Mouse (Mus musculus) MEL (cell line): ENCODE results near the gene Tmppe. TPM values are rescaled to one million over a fixed set of nuclear protein-coding genes. Genes with fewer than 3 reads are reported as not detected.

ENCODE experiments used
- DNase-seq: peaks from one replicate; pipeline ENCODE4 v3.0.0; 2011; ENCODE audit warnings: low read depth, low spot score
- H3K27ac ChIP-seq: 2 replicates; pipeline ENCODE4 v1.5.1; 2012; ENCODE audit warnings: low read depth, mild to moderate bottlenecking, control low read depth, low read length, moderate library complexity; ENCODE audit not compliant: control insufficient read depth
- H3K27me3 ChIP-seq, 2 experiments: fragments of 150-350 bp in 1 of 2; sonication (generic) in 1 of 2; 2 replicates each; pipeline ENCODE4 v1.6.1; 2012; ENCODE audit warnings: low read length in 2 of 2, mild to moderate bottlenecking in 2 of 2, improper control_type of control experiment in 1 of 2, moderate library complexity in 1 of 2; ENCODE audit not compliant: insufficient read depth in 2 of 2, control insufficient read depth in 1 of 2
- H3K36me3 ChIP-seq, 2 experiments: 2 replicates each; pipeline ENCODE4 v1.6.1; 2012 to 2014; ENCODE audit warnings: low read length in 2 of 2, improper control_type of control experiment in 1 of 2, inconsistent platforms in 1 of 2, mild to moderate bottlenecking in 1 of 2; ENCODE audit not compliant: insufficient read depth in 2 of 2, control insufficient read depth in 1 of 2
- H3K4me1 ChIP-seq, 2 experiments: fragments of 150-350 bp in 1 of 2; sonication (generic) in 1 of 2; 2 replicates each; pipeline ENCODE4 v1.6.1; 2012; ENCODE audit warnings: low read length in 2 of 2, improper control_type of control experiment in 1 of 2, mild to moderate bottlenecking in 1 of 2; ENCODE audit not compliant: insufficient read depth in 2 of 2, control insufficient read depth in 1 of 2
- H3K4me3 ChIP-seq, 2 experiments: fragments of 150-350 bp in 1 of 2; sonication (generic) in 1 of 2; 2 replicates each; pipeline ENCODE4 v1.5.1; 2012; ENCODE audit warnings: low read depth in 2 of 2, low read length in 2 of 2, mild to moderate bottlenecking in 2 of 2, moderate library complexity in 2 of 2, control low read depth in 1 of 2, improper control_type of control experiment in 1 of 2; ENCODE audit not compliant: control insufficient read depth in 1 of 2, insufficient read depth in 1 of 2
- H3K79me2 ChIP-seq: 2 replicates; pipeline ENCODE4 v1.6.1; 2012; ENCODE audit warnings: mild to moderate bottlenecking, low read length, moderate library complexity; ENCODE audit not compliant: control insufficient read depth, poor library complexity, insufficient read depth
- H3K9ac ChIP-seq: 2 replicates; pipeline ENCODE4 v1.6.1; 2012; ENCODE audit warnings: low read depth, mild to moderate bottlenecking, control low read depth, low read length, moderate library complexity; ENCODE audit not compliant: control insufficient read depth, poor library complexity, severe bottlenecking
- H3K9me3 ChIP-seq: fragments of 150-350 bp; sonication (generic); replicated peaks from 2 replicates; pipeline ENCODE4 v1.6.1; 2012; ENCODE audit warnings: mild to moderate bottlenecking, low read length, improper control_type of control experiment, moderate library complexity; ENCODE audit not compliant: insufficient read depth
- CHD1 ChIP-seq: IDR thresholded peaks from 2 replicates; pipeline ENCODE4 v1.6.1; 2012; ENCODE audit warnings: low read depth, mild to moderate bottlenecking, inconsistent platforms, low read length, improper control_type of control experiment
- CHD2 ChIP-seq: IDR thresholded peaks from 2 replicates; pipeline ENCODE4 v1.6.1; 2011; ENCODE audit warnings: low read length, improper control_type of control experiment
- CTCF ChIP-seq, 3 experiments: IDR thresholded peaks in 2 of 3; conservative IDR thresholded peaks in 1 of 3; 2 replicates each; pipeline ENCODE4 v1.5.1; 2011 to 2012; ENCODE audit warnings: low read length in 3 of 3, low read depth in 2 of 3, mild to moderate bottlenecking in 2 of 3, improper control_type of control experiment in 1 of 3, inconsistent platforms in 1 of 3, mixed read lengths in 1 of 3, moderate library complexity in 1 of 3; ENCODE audit not compliant: control insufficient read depth in 1 of 3, insufficient read depth in 1 of 3, poor library complexity in 1 of 3, severe bottlenecking in 1 of 3
- ELF1 ChIP-seq: IDR thresholded peaks from 2 replicates; pipeline ENCODE4 v1.6.1; 2014; ENCODE audit warnings: low read depth, mild to moderate bottlenecking, inconsistent platforms, low read length, improper control_type of control experiment, moderate library complexity
- ETS1 ChIP-seq: IDR thresholded peaks from 2 replicates; pipeline ENCODE4 v1.6.1; 2012; ENCODE audit warnings: low read depth, mild to moderate bottlenecking, inconsistent platforms, low read length, improper control_type of control experiment, moderate library complexity
- GABPA ChIP-seq: IDR thresholded peaks from 2 replicates; pipeline ENCODE4 v1.6.1; 2012; ENCODE audit warnings: low read depth, mild to moderate bottlenecking, inconsistent platforms, low read length, improper control_type of control experiment, moderate library complexity
- HCFC1 ChIP-seq: IDR thresholded peaks from 2 replicates; pipeline ENCODE4 v1.6.1; 2012; ENCODE audit warnings: low read depth, mild to moderate bottlenecking, inconsistent platforms, low read length, improper control_type of control experiment, moderate library complexity
- JUND ChIP-seq: IDR thresholded peaks from 2 replicates; pipeline ENCODE4 v1.6.1; 2011; ENCODE audit warnings: low read depth, mild to moderate bottlenecking, improper control_type of control experiment, low read length
- KAT2A ChIP-seq: conservative IDR thresholded peaks from 2 replicates; pipeline ENCODE4 v1.6.1; 2012; ENCODE audit warnings: low read depth, low read length, improper control_type of control experiment, inconsistent platforms
- MAFK ChIP-seq: IDR thresholded peaks from 2 replicates; pipeline ENCODE4 v1.6.1; 2011; ENCODE audit warnings: low read depth, mild to moderate bottlenecking, low read length, improper control_type of control experiment, borderline replicate concordance
- MAZ ChIP-seq: IDR thresholded peaks from 2 replicates; pipeline ENCODE4 v1.6.1; 2012; ENCODE audit warnings: low read depth, mild to moderate bottlenecking, inconsistent platforms, low read length, improper control_type of control experiment
- MXI1 ChIP-seq: IDR thresholded peaks from 2 replicates; pipeline ENCODE4 v1.6.1; 2011; ENCODE audit warnings: mild to moderate bottlenecking, low read depth, low read length, improper control_type of control experiment
- MYB ChIP-seq: IDR thresholded peaks from 2 replicates; pipeline ENCODE4 v1.6.1; 2011; ENCODE audit warnings: mild to moderate bottlenecking, low read depth, low read length, improper control_type of control experiment
- MYC ChIP-seq: IDR thresholded peaks from 2 replicates; pipeline ENCODE4 v1.6.1; 2011; ENCODE audit warnings: low read depth, mild to moderate bottlenecking, low read length, improper control_type of control experiment, moderate library complexity
- NELFE ChIP-seq: IDR thresholded peaks from 2 replicates; pipeline ENCODE4 v1.6.1; 2011; ENCODE audit warnings: low read depth, low read length, improper control_type of control experiment
- NRF1 ChIP-seq: IDR thresholded peaks from 2 replicates; pipeline ENCODE4 v1.6.1; 2014; ENCODE audit warnings: low read depth, mild to moderate bottlenecking, inconsistent platforms, low read length, improper control_type of control experiment, moderate library complexity; ENCODE audit not compliant: poor library complexity, insufficient read depth, severe bottlenecking
- POLR2A ChIP-seq, 2 experiments: IDR thresholded peaks; 2 replicates each; pipeline ENCODE4 v1.6.1; 2011 to 2012; ENCODE audit warnings: low read length in 2 of 2, mild to moderate bottlenecking in 2 of 2, control low read depth in 1 of 2, improper control_type of control experiment in 1 of 2, low read depth in 1 of 2, moderate library complexity in 1 of 2; ENCODE audit not compliant: control insufficient read depth in 1 of 2, insufficient read depth in 1 of 2, poor library complexity in 1 of 2
- POLR2AphosphoS2 ChIP-seq: IDR thresholded peaks from 2 replicates; pipeline ENCODE4 v1.6.1; 2011; ENCODE audit warnings: low read length, improper control_type of control experiment
- POLR2AphosphoS5 ChIP-seq: IDR thresholded peaks from 2 replicates; pipeline ENCODE4 v1.6.1; 2012; ENCODE audit warnings: low read depth, borderline replicate concordance, mild to moderate bottlenecking, inconsistent platforms, low read length, moderate library complexity, mixed read lengths
- RAD21 ChIP-seq: IDR thresholded peaks from 2 replicates; pipeline ENCODE4 v1.6.1; 2011; ENCODE audit warnings: mild to moderate bottlenecking, low read depth, low read length, improper control_type of control experiment
- RCOR1 ChIP-seq: IDR thresholded peaks from 2 replicates; pipeline ENCODE4 v1.6.1; 2012; ENCODE audit warnings: low read depth, mild to moderate bottlenecking, inconsistent platforms, low read length, improper control_type of control experiment
- SIN3A ChIP-seq: IDR thresholded peaks from 2 replicates; pipeline ENCODE4 v1.6.1; 2012; ENCODE audit warnings: low read length, improper control_type of control experiment, inconsistent platforms
- SMC3 ChIP-seq: IDR thresholded peaks from 2 replicates; pipeline ENCODE4 v1.6.1; 2011; ENCODE audit warnings: low read depth, low read length, improper control_type of control experiment
- TAL1 ChIP-seq: IDR thresholded peaks from 2 replicates; pipeline ENCODE4 v1.6.1; 2012; ENCODE audit warnings: mild to moderate bottlenecking, inconsistent platforms, low read length, moderate library complexity, mixed read lengths
- TBP ChIP-seq: IDR thresholded peaks from 2 replicates; pipeline ENCODE4 v1.8.0; 2011; ENCODE audit warnings: low read depth, low read length, improper control_type of control experiment
- TCF12 ChIP-seq: IDR thresholded peaks from 2 replicates; pipeline ENCODE4 v1.6.1; 2014; ENCODE audit warnings: low read depth, mild to moderate bottlenecking, inconsistent platforms, low read length, improper control_type of control experiment, moderate library complexity
- UBTF ChIP-seq: IDR thresholded peaks from 2 replicates; pipeline ENCODE4 v1.6.1; 2012; ENCODE audit warnings: low read depth, mild to moderate bottlenecking, inconsistent platforms, low read length, improper control_type of control experiment, moderate library complexity, borderline replicate concordance; ENCODE audit not compliant: insufficient read depth
- USF2 ChIP-seq, 2 experiments: IDR thresholded peaks; 2 replicates each; pipeline ENCODE4 v1.6.1; 2011 to 2012; ENCODE audit warnings: improper control_type of control experiment in 2 of 2, low read length in 2 of 2, borderline replicate concordance in 1 of 2, inconsistent platforms in 1 of 2, low read depth in 1 of 2, mild to moderate bottlenecking in 1 of 2; ENCODE audit not compliant: insufficient read depth in 1 of 2
- ZC3H11A ChIP-seq: IDR thresholded peaks from 2 replicates; pipeline ENCODE4 v1.6.1; 2012; ENCODE audit warnings: low read depth, mild to moderate bottlenecking, inconsistent platforms, low read length, improper control_type of control experiment
- ZMIZ1 ChIP-seq: IDR thresholded peaks from 2 replicates; pipeline ENCODE4 v1.6.1; 2012; ENCODE audit warnings: low read depth, mild to moderate bottlenecking, inconsistent platforms, low read length, improper control_type of control experiment, moderate library complexity
- polyA plus RNA-seq, 2 experiments: library from polyadenylated mRNA; stranded (reverse) in 1 of 2; unstranded in 1 of 2; fragments of >175 nt in 1 of 2; fragments of >200 nt in 1 of 2; gene quantifications; 2 replicates each; pipeline versions ENCODE4 v1.2.1 to v1.2.4; 2012; ENCODE audit warnings: low replicate concordance in 2 of 2, low read depth in 1 of 2; ENCODE audit not compliant: insufficient read length in 2 of 2, insufficient read depth in 1 of 2, missing spikeins in 1 of 2
- total RNA-seq: library from RNA; depleted of rRNA; stranded (reverse); fragments of 300-350 nt; gene quantifications from 2 replicates; pipeline ENCODE4 v1.2.3, GENCODE M21; 2012

Tmppe gene
- total and polyA plus RNA-seq, 3 experiments: 7.5 to 9.2 TPM; not detected in 1

DNA sequence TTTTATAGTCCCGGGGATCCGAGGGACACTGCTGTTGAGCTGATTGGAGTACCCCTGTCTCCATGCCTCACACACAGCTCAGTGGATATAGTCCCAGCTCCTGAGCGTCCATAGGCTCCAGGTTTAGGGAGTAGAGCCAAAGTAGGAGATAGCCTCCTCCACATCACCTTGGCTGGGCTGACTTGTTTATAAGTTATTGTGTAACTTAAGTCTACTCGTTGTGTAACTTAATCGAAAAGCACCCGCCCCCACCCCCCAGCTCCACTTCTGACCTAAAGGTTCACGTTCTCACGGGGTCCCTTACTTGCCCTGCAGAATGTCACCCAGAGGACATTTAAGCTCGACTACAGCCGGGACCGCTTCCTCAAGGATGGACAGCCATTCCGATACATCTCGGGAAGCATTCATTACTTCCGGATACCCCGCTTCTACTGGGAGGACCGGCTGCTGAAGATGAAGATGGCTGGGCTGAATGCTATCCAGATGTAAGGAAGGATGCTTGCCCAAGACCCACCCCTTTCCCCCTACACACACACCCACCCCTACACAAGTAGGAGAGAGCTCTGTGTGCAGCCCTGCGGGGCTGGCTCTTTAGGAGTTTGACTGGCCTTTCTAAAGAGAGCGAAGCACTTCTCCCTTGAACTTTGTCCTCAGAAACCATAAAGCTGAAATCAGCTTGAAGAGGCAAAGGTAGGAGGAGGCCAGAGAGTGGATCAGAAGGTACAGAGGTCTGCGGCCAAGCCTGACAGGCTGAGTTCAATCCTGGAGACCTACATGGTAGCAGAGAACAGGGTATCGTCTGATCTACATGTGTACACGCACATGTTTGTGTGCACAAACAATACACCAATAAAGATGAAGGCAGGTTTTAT lies 16.0 kb downstream of the Tmppe start:
- no peaks in the 10 kb centered on the region for H3K79me2 ChIP-seq
- TF ChIP-seq ELF1 (no peak), GABPA (no peak), TCF12 (no peak), TBP (no peak), ZMIZ1 (no peak)
- no peak overlapping the region for H3K4me3 ChIP-seq
- no peaks in the 10 kb centered on the region; a peak in 2 of 4 replicates for H3K36me3 ChIP-seq
- no peaks in the 10 kb centered on the region for H3K27me3 ChIP-seq
- no peak overlapping the region for H3K9ac ChIP-seq
- no peak overlapping the region for H3K27ac ChIP-seq
- H3K4me1 ChIP-seq: 0 out of 4 replicates have a peak, but pooled peaks cover 0 to 3% of the 10 kb centered on the region in 2 experiments
- no peak for DNase-seq
- H3K9me3 ChIP-seq: no peaks in the 10 kb centered on the region

DNA sequence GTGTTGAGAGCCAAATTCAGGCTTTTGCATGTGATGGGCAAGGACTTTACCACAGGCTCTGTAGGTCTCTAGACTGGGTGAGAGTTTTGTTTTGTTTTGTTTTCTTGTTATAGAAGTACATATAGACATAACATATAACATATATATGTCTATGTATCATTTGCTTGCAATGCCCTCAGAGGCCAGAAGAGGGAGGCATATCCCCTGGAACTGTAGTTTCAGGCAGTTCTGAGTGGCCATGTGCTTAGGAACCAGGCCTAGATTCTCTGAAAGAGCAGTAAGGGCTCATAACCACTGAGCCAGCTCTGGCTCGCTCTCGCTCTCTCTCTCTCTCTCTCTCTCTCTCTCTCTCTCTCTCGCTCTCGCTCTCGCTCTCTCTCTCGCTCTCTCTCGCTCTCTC lies 17.3 kb downstream of the Tmppe start:
- no peak overlapping the region for H3K9ac ChIP-seq
- no peak overlapping the region for H3K27ac ChIP-seq
- H3K4me3 ChIP-seq: no peak overlapping the region
- DNase-seq: peak; percentile 85
- H3K36me3 ChIP-seq: no peaks in the 10 kb centered on the region; a peak in 2 of 4 replicates
- H3K4me1 ChIP-seq: 0 out of 4 replicates have a peak, but pooled peaks cover 0 to 3% of the 10 kb centered on the region in 2 experiments
- no peaks in the 10 kb centered on the region for H3K27me3 ChIP-seq
- no peaks in the 10 kb centered on the region for H3K79me2 ChIP-seq
- H3K9me3 ChIP-seq: no peaks in the 10 kb centered on the region
- TF ChIP-seq MXI1 (no peak), SIN3A (no peak), NELFE (no peak), SMC3 (peak; percentile 74), UBTF (no peak), NRF1 (no peak), ZC3H11A (peak; percentile 13; the same call in 1 of the 2 replicates), RAD21 (peak; percentile 80), HCFC1 (no peak), GABPA (no peak), CHD1 (no peak), ETS1 (no peak), ELF1 (no peak), CHD2 (no peak), JUND (no peak), MAZ (no peak), CTCF (IDR thresholded peaks at IDR 0.05 in 2 of 3, conservative IDR thresholded peaks at IDR 0.05 in 1 of 3; ENCODE audit: control insufficient read depth in 1 of 3, insufficient read depth in 1 of 3, low read depth in 2 of 3, low read length in 3 of 3, poor library complexity in 1 of 3, severe bottlenecking in 1 of 3) (peak; percentile 62 to 83 (median 71)), TCF12 (no peak), POLR2AphosphoS5 (no peak), POLR2AphosphoS2 (no peak), USF2 (IDR thresholded peaks at IDR 0.05; ENCODE audit: borderline replicate concordance in 1 of 2, insufficient read depth in 1 of 2, low read depth in 1 of 2, low read length in 2 of 2) (no peak), TAL1 (no peak), ZMIZ1 (no peak), MAFK (no peak), MYB (no peak), POLR2A (IDR thresholded peaks at IDR 0.05; ENCODE audit: control insufficient read depth in 1 of 2, insufficient read depth in 1 of 2, low read depth in 1 of 2, low read length in 2 of 2, poor library complexity in 1 of 2) (no peak), RCOR1 (no peak), KAT2A (no peak), MYC (peak; percentile 98)
